Mouse (Mus musculus) E14TG2a.4 (cell line): ENCODE measurements at regions not wholly inside any gene's neighbourhood (a gene's known extent, or its start where the extent isn't known, plus 50 kb on each side); places are given as distances from the start of the nearest gene placed in this dataset.

Experiments used
- CTCF ChIP-seq: conservative IDR thresholded peaks from 2 replicates; pipeline ENCODE4 v1.5.1; 2014; ENCODE audit warnings: low read length
- NANOG ChIP-seq: IDR thresholded peaks from 2 replicates; pipeline ENCODE4 v1.6.1; 2014; ENCODE audit warnings: borderline replicate concordance, low read length, mixed read lengths
- POU5F1 ChIP-seq: IDR thresholded peaks from 2 replicates; pipeline ENCODE4 v1.6.1; 2014; ENCODE audit warnings: low read length, borderline replicate concordance

- TF ChIP-seq CTCF (no peak), NANOG (no peak), POU5F1 (no peak)
These were observed 758.0 kb downstream of the Adam6a start for GRCm38 (mm10) chr12:114301728-114302127.
